Mouse (Mus musculus) megakaryocyte, embryonic 14.5 days (primary cell): ENCODE results near the gene Brinp2.

Experiments used
- FLI1 ChIP-seq: IDR thresholded peaks from 2 replicates; pipeline ENCODE4 v1.6.1; 2012; ENCODE audit warnings: low read length, inconsistent platforms, mixed read lengths
- GATA1 ChIP-seq: IDR thresholded peaks from 3 replicates; pipeline ENCODE4 v1.6.1; 2012; ENCODE audit warnings: mixed read lengths, low read length, inconsistent platforms, borderline replicate concordance

GRCm38 (mm10) chr1:158386781-158387180 is 30.7 kb upstream of the Brinp2 start:
- TF ChIP-seq GATA1, result no peak
- no peak for TF ChIP-seq FLI1
